Mouse (Mus musculus) limb, embryonic 14.5 days (tissue): ENCODE results near the gene Tha1. TPM values are rescaled to one million over a fixed set of nuclear protein-coding genes. Genes with fewer than 3 reads are reported as not detected.

ENCODE experiments used
- ATAC-seq: fragments of 200-750 bp; cut with Nextera tagmentation; 2 replicates; pipeline ENCODE4 v1.8.0; 2017; ENCODE audit warnings: low read depth, moderate number of reproducible peaks, moderate TSS enrichment; ENCODE audit not compliant: low FRiP score
- DNase-seq: peaks from one replicate; pipeline ENCODE4 v3.0.0-alpha.2; 2015; ENCODE audit warnings: low spot score
- H3K27ac ChIP-seq: fragments of 300-500 bp; sonication (generic); replicated peaks from 2 replicates; pipeline ENCODE4 v1.5.1; 2014; ENCODE audit warnings: low read depth, mild to moderate bottlenecking, low read length, moderate library complexity, mixed read lengths
- H3K27me3 ChIP-seq: fragments of 300-500 bp; sonication (generic); 2 replicates; pipeline ENCODE4 v1.6.1; 2014; ENCODE audit warnings: low read length, mixed read lengths; ENCODE audit not compliant: control insufficient read depth, insufficient read depth
- H3K36me3 ChIP-seq: fragments of 300-500 bp; sonication (generic); 2 replicates; pipeline ENCODE4 v1.6.1; 2014; ENCODE audit warnings: mild to moderate bottlenecking, low read length, moderate library complexity, mixed read lengths; ENCODE audit not compliant: control insufficient read depth, insufficient read depth
- H3K4me1 ChIP-seq: fragments of 300-500 bp; sonication (generic); 2 replicates; pipeline ENCODE4 v1.6.1; 2014; ENCODE audit warnings: antibody characterized with exemption, low read length, mixed read lengths; ENCODE audit not compliant: control insufficient read depth, insufficient read depth
- H3K4me2 ChIP-seq: fragments of 300-500 bp; sonication (generic); replicated peaks from 2 replicates; pipeline ENCODE4 v1.6.1; 2014; ENCODE audit warnings: low read depth, mild to moderate bottlenecking, low read length, moderate library complexity; ENCODE audit not compliant: severe bottlenecking
- H3K4me3 ChIP-seq: fragments of 300-500 bp; sonication (generic); replicated peaks from 2 replicates; pipeline ENCODE4 v1.5.1; 2014; ENCODE audit warnings: low read length
- H3K9ac ChIP-seq: fragments of 300-500 bp; sonication (generic); 2 replicates; pipeline ENCODE4 v1.6.1; 2014; ENCODE audit warnings: mild to moderate bottlenecking, low read depth, low read length, moderate library complexity; ENCODE audit not compliant: severe bottlenecking
- H3K9me3 ChIP-seq: fragments of 300-500 bp; sonication (generic); 2 replicates; pipeline ENCODE4 v1.6.1; 2016; ENCODE audit warnings: low read length; ENCODE audit not compliant: control insufficient read depth
- POLR2A ChIP-seq: fragments of 200-500 bp; IDR thresholded peaks from 2 replicates; pipeline ENCODE4 v1.8.0; 2012; ENCODE audit warnings: inconsistent platforms, mild to moderate bottlenecking, moderate library complexity, borderline replicate concordance; ENCODE audit not compliant: insufficient read depth, insufficient read length; ENCODE audit errors: extremely low read depth
- WGBS: fragments of 180-500 bp; shearing (Covaris S2); extraction: QIAGEN DNeasy Blood & Tissue Kit; methylation state at CpG from one replicate; pipeline ENCODE4 v1.1.7; 2014; 5-methylcytosine and 5-hydroxymethylcytosine counted together
- polyA plus RNA-seq, 2 experiments: library from polyadenylated mRNA; depleted of rRNA in 1 of 2; stranded (reverse) in 1 of 2; unstranded in 1 of 2; fragments of >200 nt; fragmentation: Nextera tagmentation in 1 of 2; extraction: Ambion mirVana in 1 of 2; gene quantifications; 2 replicates each; pipeline versions ENCODE4 v1.2.1 to v1.2.3; 2012 to 2014

Tha1 gene
- polyA plus RNA-seq, 2 experiments, result 4.1 to 6.5 TPM

DNA sequence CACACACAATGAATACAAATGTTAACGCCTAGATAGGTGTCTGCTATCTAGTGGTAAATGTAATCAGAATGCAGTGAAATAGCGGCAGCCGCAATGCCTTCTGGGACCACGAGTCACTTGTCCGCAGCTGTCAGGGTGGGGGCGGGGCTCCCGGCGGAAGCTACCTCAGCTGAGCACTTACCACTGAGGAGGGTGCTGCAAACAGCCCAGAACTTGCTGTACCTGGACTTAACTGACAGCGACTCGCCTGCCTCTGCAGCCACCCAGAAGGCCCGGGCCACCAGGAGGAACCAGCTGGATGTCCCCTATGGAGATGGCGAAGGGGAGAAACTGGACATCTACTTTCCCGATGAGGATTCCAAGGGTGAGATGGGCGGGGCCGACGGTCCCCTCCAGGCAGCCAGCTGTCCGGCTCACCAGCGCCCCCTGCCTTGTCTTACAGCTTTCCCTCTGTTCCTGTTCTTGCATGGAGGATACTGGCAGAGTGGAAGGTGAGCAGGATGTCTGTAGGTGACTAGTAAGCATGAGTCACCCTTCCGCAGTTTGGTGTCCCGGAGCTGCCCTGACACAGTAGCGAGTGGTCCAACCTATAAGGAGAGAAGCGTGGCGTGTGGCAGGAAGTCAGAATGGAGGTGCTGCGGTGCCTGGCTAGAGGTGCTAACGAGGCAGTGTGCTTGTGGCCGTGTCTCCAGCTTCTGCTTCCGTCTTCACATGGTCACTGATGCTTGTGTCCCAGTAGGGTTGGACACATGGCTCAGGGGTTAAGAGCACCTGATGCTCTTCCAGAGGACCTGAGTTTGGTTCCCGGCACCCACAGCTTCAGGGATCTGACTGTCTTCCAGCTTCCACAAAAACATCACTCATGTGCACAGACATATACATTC lies 41.0 kb downstream of the Tha1 start:
- H3K4me3 ChIP-seq, result peak overlapping the region; percentile 13; the same call in 1 of the 2 replicates
- H3K4me1 ChIP-seq, result peaks cover 17% of the 10 kb centered on the region
- no peak overlapping the region for H3K9ac ChIP-seq
- no peaks in the 10 kb centered on the region for H3K27me3 ChIP-seq
- ATAC-seq (peak; percentile 39; the same call in 1 of the 2 replicates), DNase-seq (peak; percentile 45)
- TF ChIP-seq POLR2A, result no peak
- no peaks in the 10 kb centered on the region for H3K36me3 ChIP-seq
- WGBS, result 20% methylated on average over 27 of the region's 28 CpGs
- no peaks in the 10 kb centered on the region for H3K9me3 ChIP-seq
- H3K27ac ChIP-seq, result no peak overlapping the region
- peak overlapping the region; percentile 40 for H3K4me2 ChIP-seq

- Histone ChIP-seq H3K27me3 (no peaks in the 10 kb centered on the region), H3K9me3 (no peaks in the 10 kb centered on the region), H3K9ac (no peak overlapping the region), H3K4me1 (peaks cover 27% of the 10 kb centered on the region), H3K27ac (no peak overlapping the region), H3K36me3 (no peaks in the 10 kb centered on the region), H3K4me3 (no peak overlapping the region), H3K4me2 (no peak overlapping the region)
- ATAC-seq (no peak), DNase-seq (no peak)
- 73% methylated on average over 9 of the region's 9 CpGs for WGBS
- TF ChIP-seq POLR2A, result no peak
These were observed 42.9 kb downstream of the Tha1 start for GRCm38 (mm10) chr11:117830401-117830800.

GRCm38 (mm10) chr11:117829671-117830215 lies 43.5 kb downstream of the Tha1 start:
- Histone ChIP-seq H3K27ac (no peak overlapping the region), H3K4me1 (peaks cover 32% of the 10 kb centered on the region), H3K4me3 (no peak overlapping the region), H3K9ac (no peak overlapping the region), H3K27me3 (no peaks in the 10 kb centered on the region), H3K9me3 (no peaks in the 10 kb centered on the region), H3K4me2 (no peak overlapping the region), H3K36me3 (no peaks in the 10 kb centered on the region)
- DNase-seq (no peak), ATAC-seq (no peak)
- 74% methylated on average over 2 of the region's 2 CpGs for WGBS
- no peak for TF ChIP-seq POLR2A

DNA sequence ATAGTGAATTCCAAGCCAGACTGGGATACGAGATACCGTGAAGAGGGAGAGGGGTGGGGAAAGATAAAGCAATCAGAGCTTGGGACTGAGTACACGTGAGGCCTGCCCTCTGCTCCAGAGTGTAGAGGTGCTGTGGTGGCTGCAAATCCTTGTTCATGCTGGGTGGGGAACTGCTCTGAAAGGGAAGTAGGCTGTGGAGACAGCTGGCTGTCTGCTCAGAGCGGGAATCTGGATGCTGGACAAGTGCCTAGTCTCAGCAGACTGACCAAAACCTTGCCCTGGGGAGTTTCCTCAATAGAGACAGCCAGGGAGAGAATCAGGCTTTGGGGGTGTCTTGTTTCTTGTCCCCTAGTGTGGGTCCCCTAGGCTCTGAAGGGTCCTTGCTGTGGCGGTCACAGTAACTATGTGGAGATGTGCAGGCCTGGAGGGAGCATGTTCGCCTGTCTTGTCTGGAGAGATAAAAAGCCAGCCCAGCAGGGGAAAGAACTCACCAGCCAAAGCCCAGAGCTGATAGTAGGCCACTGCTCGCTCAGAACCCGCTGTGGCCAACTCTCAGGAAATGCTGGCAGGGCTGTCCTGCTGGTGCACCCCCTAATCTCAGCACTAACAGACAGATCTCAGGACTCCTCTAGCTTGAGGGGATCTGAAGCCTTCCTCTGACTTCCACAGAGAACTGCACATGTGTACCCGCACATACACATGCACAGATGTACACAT lies 44.2 kb downstream of the Tha1 start:
- ATAC-seq, result no peak
- TF ChIP-seq POLR2A, result no peak
- Histone ChIP-seq H3K36me3 (no peaks in the 10 kb centered on the region), H3K4me3 (no peak overlapping the region), H3K9me3 (no peaks in the 10 kb centered on the region), H3K4me1 (peaks cover 36% of the 10 kb centered on the region), H3K27me3 (no peaks in the 10 kb centered on the region), H3K27ac (peak overlapping the region; percentile 56), H3K9ac (no peak overlapping the region), H3K4me2 (no peak overlapping the region)
- no peak for DNase-seq
- 55% methylated on average over 9 of the region's 9 CpGs for WGBS

DNA sequence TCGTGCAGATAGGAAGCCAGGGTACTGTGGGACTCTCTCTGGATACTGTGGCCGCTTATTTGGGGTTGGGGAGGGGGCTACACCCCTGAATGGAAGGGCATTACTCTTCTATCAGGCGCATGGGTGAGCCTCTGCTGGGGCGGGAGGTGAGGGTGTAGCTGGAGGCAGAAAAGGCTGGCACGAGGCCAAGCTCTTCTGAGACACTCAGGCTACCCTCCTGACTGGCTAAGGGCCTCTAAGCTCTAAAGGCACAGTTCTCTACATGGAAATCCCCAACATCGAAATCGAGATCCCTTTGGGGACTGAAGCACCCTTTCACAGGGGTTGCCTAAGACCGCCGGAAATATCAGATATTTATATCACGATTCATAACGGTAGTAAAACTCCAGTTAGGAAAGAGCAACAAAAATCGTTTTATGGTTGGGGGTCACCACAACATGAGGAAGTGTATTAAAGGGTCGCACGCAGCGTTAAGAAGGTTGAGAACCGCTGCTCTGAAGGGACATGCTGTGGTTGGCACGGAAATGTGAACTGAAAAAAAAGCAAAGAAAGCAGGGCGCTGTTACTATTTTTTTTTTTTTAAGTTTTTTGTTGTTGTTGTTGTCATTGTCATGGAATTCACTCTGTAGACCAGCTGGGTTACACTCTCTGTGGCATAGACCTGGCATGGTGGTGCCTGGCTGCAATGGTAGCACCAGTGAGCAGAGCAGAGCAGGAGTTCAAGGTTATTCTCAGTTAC lies 45.0 kb downstream of the Tha1 start:
- H3K36me3 ChIP-seq, result 0 out of 2 replicates have a peak, but pooled peaks cover 3% of the 10 kb centered on the region
- ATAC-seq (no peak), DNase-seq (peak; percentile 57)
- WGBS, result 56% methylated on average over 18 of the region's 18 CpGs
- no peak overlapping the region for H3K4me3 ChIP-seq
- H3K4me1 ChIP-seq, result peaks cover 40% of the 10 kb centered on the region
- H3K9me3 ChIP-seq, result no peaks in the 10 kb centered on the region
- no peaks in the 10 kb centered on the region for H3K27me3 ChIP-seq
- TF ChIP-seq POLR2A, result no peak
- H3K9ac ChIP-seq, result 0 out of 2 replicates have a peak overlapping the region, but pooled peaks have one; percentile 7
- H3K27ac ChIP-seq, result peak overlapping the region; percentile 56
- H3K4me2 ChIP-seq, result no peak overlapping the region
